Mouse (Mus musculus): Measurements from ENCODE around the gene Heatr5a. TPM values are rescaled to one million over a fixed set of nuclear protein-coding genes. Genes with fewer than 3 reads are reported as not detected.

The Heatr5a gene
- polyA plus RNA-seq, 1 experiment = not detected

DNA sequence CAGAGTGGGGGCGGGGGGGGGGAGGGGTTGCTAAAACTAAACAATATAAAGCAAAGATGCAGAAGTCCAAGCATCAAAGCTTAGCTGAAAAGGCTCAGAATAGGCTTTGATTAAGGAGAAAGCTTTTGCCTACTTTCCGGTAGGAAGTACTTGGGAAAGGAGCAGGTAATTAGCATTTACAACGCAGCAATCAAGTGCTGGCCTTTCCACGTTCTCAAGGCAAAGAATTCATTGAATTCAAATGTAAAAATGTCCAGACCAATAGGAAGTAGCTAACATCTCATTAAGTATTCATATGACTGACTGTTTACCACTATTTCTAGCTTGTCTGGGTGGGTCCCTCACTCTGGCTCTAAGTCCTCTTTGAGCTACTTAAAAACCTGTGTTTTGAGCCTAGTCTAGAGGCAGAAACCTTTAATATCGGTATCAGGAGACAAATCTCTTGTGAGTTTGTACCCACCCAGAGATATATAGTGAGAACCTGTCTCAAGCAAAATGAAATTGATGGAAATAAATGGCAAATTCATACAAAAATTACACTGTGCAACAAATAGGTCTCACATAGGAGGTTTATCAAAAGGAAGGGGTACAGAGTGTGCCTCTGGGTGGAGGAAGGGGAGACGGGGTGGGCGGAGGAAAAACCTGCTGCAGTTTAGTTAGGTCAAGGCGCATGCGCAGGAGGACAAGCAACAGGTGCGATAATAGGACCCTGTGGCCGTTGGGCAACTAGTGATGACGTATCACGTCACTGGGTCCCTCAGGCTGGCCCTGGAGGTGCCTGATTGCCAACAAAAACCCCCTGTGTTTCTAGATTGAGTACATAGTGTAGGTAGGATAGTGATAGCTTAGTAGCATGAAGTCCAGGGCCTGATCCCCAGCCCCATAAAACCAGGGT lies 112.7 kb downstream of the Heatr5a start:
- Histone ChIP-seq H3K4me1 (ENCODE audit: control insufficient read depth, insufficient read depth, low read length) (no peaks in the 10 kb centered on the region), H3K27ac (ENCODE audit: insufficient read depth, low read depth, low read length) (no peak overlapping the region), H3K4me3 (ENCODE audit: insufficient read depth, low read depth, low read length) (no peak overlapping the region)
- 66% methylated on average over 13 of the region's 13 CpGs for WGBS
- no peak for TF ChIP-seq CTCF (IDR thresholded peaks at IDR 0.05; ENCODE audit: insufficient read depth, low read depth, low read length)
- TF ChIP-seq POLR2A (IDR thresholded peaks at IDR 0.05; ENCODE audit: insufficient read depth, low read depth, low read length) = no peak

DNA sequence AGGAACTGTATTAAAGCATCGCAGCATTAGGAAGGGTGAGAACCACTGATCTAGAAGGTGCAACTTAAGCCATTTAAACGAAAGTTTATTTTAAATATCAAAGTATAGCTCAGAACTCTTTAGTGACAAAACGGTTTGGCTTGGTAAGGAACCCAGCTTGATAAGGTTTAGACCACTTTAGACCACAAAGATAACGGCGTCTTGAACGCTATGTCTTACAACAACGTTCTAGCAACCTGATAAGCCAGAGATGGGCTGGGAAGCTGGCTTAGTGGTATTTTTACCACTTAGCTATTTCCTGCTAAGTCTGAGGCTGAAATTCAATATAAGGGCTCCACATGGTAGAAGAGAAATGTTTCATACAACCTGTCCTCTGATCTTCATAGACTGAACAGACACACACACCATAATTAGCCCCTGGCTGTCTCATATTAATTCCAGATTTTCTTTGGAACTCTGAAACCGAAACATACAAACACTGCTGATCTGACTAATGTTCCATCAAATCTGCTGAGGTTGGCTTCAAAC lies 114.3 kb downstream of the Heatr5a start:
- no peak for TF ChIP-seq CTCF (IDR thresholded peaks at IDR 0.05; ENCODE audit: insufficient read depth, low read depth, low read length)
- TF ChIP-seq POLR2A (IDR thresholded peaks at IDR 0.05; ENCODE audit: insufficient read depth, low read depth, low read length) = no peak
- H3K4me1 ChIP-seq (ENCODE audit: control insufficient read depth, insufficient read depth, low read length) = no peaks in the 10 kb centered on the region
- WGBS = 93% methylated on average over 8 of the region's 8 CpGs

DNA sequence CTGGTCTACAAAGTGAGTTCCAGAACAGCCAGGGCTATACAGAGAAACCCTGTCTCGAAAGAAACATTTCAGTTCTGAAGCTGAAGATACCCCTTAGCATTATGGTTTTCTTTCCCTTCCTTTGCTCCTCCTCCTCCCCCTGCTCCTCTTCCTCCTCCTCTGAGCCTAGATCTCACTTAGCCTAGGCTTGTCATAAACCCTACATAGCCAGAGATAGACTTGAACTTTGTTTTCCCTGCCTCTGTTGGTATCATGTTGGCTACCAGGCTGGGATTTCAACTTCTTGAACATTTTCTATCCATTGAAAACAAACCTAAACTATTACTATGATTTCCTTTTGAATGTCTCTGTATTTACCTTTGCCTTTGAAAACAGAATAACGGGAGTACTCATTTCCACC lies 115.2 kb downstream of the Heatr5a start:
- no peak overlapping the region for H3K27ac ChIP-seq (ENCODE audit: insufficient read depth, low read depth, low read length)
- TF ChIP-seq POLR2A (IDR thresholded peaks at IDR 0.05; ENCODE audit: insufficient read depth, low read depth, low read length) (no peak), CTCF (IDR thresholded peaks at IDR 0.05; ENCODE audit: insufficient read depth, low read depth, low read length) (no peak)
- H3K4me1 ChIP-seq (ENCODE audit: control insufficient read depth, insufficient read depth, low read length) = no peaks in the 10 kb centered on the region
- no peak overlapping the region for H3K4me3 ChIP-seq (ENCODE audit: insufficient read depth, low read depth, low read length)
- 85% methylated on average over 2 of the region's 2 CpGs for WGBS

More for the DNA sequence above, 114.3 kb downstream of the Heatr5a start:
- H3K27ac ChIP-seq (ENCODE audit: insufficient read depth, low read depth, low read length) = no peak overlapping the region
- H3K4me3 ChIP-seq (ENCODE audit: insufficient read depth, low read depth, low read length) = no peak overlapping the region

DNA sequence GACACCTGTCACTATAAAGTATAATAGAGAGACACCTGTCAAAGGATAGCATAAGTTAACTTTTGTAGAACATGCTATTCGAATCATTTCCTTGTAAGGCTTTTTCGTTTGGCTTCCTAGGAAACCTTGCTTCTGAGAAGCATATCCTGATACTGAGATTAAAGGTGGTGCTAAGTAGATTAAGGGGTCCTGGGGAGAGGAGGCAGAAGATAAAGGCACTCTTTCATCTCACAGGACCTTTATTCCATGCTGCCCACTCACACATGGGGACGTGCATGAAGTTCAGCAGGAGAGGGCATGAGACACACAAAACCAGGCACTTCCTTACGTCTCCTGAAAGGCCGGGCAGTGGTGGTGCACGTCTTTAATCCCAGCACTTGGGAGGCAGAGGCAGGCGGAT lies 115.7 kb downstream of the Heatr5a start:
- Histone ChIP-seq H3K27ac (ENCODE audit: insufficient read depth, low read depth, low read length) (no peak overlapping the region), H3K4me3 (ENCODE audit: insufficient read depth, low read depth, low read length) (no peak overlapping the region), H3K4me1 (ENCODE audit: control insufficient read depth, insufficient read depth, low read length) (no peaks in the 10 kb centered on the region)
- TF ChIP-seq POLR2A (IDR thresholded peaks at IDR 0.05; ENCODE audit: insufficient read depth, low read depth, low read length) (no peak), CTCF (IDR thresholded peaks at IDR 0.05; ENCODE audit: insufficient read depth, low read depth, low read length) (no peak)
- 81% methylated on average over 7 of the region's 7 CpGs for WGBS

DNA sequence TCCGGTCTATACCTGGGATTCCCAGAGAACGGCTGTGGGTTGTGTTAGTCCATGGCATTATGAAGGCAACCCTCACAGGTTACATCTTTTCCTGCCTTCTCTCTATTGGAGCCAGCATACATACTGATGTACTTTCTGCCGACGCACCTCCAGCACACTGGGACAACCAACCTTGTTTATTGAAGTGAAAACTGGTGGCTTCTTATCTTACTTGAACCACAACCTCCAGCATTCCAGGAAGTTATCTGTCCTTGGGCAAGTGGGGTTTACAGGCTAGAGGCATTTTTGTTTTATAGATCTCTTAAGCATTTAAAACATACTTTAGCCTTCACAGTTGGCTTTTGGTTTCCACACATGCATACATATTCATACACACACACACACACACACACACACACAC lies 119.5 kb downstream of the Heatr5a start:
- Histone ChIP-seq H3K4me3 (ENCODE audit: insufficient read depth, low read depth, low read length) (no peak overlapping the region), H3K4me1 (ENCODE audit: control insufficient read depth, insufficient read depth, low read length) (no peaks in the 10 kb centered on the region), H3K27ac (ENCODE audit: insufficient read depth, low read depth, low read length) (no peak overlapping the region)
- TF ChIP-seq POLR2A (IDR thresholded peaks at IDR 0.05; ENCODE audit: insufficient read depth, low read depth, low read length) = no peak
- no peak for TF ChIP-seq CTCF (IDR thresholded peaks at IDR 0.05; ENCODE audit: insufficient read depth, low read depth, low read length)
- 91% methylated on average over 4 of the region's 4 CpGs for WGBS

DNA sequence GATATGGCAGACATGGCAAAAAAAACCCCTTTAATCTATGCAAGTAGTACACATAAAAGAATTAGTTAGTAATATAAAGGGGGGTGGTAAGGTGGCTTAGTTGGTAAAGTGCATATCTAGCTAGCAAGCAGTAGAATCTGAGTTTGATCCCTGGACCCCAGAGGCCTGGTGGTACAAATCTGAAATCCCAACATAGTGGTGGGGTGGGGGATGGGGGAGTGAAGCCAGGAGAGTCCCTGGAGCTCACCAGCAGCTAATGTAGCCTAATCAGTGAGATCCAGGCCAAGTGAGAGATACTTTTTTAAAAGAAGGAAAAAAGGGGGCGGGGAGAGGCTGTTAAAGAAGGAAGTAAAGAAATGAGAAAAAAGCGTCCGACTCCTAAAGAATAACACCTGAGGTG lies 120.0 kb downstream of the Heatr5a start:
- no peak overlapping the region for H3K27ac ChIP-seq (ENCODE audit: insufficient read depth, low read depth, low read length)
- 89% methylated on average over 3 of the region's 3 CpGs for WGBS
- TF ChIP-seq POLR2A (IDR thresholded peaks at IDR 0.05; ENCODE audit: insufficient read depth, low read depth, low read length) = no peak
- TF ChIP-seq CTCF (IDR thresholded peaks at IDR 0.05; ENCODE audit: insufficient read depth, low read depth, low read length) = no peak
- no peak overlapping the region for H3K4me3 ChIP-seq (ENCODE audit: insufficient read depth, low read depth, low read length)
- H3K4me1 ChIP-seq (ENCODE audit: control insufficient read depth, insufficient read depth, low read length) = no peaks in the 10 kb centered on the region

DNA sequence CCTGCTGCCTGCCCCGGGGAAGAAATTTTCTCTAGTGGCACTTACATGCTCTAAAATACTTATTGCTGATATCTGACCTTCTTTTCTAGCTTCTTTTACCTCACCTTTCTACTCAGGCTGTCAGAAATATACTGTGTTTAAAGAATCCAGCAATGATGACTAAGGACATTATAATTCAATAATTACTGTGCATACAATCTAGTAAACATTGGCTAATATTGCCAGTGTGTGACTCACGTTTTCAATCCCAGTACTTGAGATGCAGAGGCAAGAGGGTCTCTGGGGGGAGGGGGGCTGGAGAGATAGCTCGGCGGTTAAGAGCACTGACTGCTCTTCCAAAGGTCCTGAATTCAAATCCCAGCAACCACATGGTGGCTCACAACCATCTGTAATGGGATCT lies 120.8 kb downstream of the Heatr5a start:
- Histone ChIP-seq H3K4me3 (ENCODE audit: insufficient read depth, low read depth, low read length) (no peak overlapping the region), H3K27ac (ENCODE audit: insufficient read depth, low read depth, low read length) (no peak overlapping the region), H3K4me1 (ENCODE audit: control insufficient read depth, insufficient read depth, low read length) (no peaks in the 10 kb centered on the region)
- TF ChIP-seq POLR2A (IDR thresholded peaks at IDR 0.05; ENCODE audit: insufficient read depth, low read depth, low read length) (no peak), CTCF (IDR thresholded peaks at IDR 0.05; ENCODE audit: insufficient read depth, low read depth, low read length) (no peak)
- 90% methylated on average over 4 of the region's 4 CpGs for WGBS

DNA sequence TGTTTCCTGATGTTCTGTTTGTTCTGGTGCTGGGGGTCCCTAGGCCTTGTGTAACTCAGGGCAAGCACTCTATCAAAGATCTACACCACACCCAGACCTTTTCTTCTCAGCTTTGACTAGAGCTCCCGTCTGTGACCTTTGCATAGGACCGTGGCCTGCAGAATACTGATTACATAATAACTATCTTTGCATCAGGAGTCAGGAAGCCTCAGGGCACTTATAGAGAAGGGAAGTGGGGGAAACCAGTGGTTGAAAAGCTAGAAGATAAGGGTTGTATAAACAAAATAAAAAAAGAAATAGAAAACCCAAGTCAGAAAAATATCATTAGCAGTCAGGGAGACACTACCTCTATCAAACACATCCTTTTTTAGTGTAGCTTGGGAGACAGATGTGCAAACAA lies 121.2 kb downstream of the Heatr5a start:
- Histone ChIP-seq H3K4me3 (ENCODE audit: insufficient read depth, low read depth, low read length) (no peak overlapping the region), H3K4me1 (ENCODE audit: control insufficient read depth, insufficient read depth, low read length) (no peaks in the 10 kb centered on the region), H3K27ac (ENCODE audit: insufficient read depth, low read depth, low read length) (no peak overlapping the region)
- WGBS = 92% methylated on average over 2 of the region's 2 CpGs
- no peak for TF ChIP-seq CTCF (IDR thresholded peaks at IDR 0.05; ENCODE audit: insufficient read depth, low read depth, low read length)
- no peak for TF ChIP-seq POLR2A (IDR thresholded peaks at IDR 0.05; ENCODE audit: insufficient read depth, low read depth, low read length)

DNA sequence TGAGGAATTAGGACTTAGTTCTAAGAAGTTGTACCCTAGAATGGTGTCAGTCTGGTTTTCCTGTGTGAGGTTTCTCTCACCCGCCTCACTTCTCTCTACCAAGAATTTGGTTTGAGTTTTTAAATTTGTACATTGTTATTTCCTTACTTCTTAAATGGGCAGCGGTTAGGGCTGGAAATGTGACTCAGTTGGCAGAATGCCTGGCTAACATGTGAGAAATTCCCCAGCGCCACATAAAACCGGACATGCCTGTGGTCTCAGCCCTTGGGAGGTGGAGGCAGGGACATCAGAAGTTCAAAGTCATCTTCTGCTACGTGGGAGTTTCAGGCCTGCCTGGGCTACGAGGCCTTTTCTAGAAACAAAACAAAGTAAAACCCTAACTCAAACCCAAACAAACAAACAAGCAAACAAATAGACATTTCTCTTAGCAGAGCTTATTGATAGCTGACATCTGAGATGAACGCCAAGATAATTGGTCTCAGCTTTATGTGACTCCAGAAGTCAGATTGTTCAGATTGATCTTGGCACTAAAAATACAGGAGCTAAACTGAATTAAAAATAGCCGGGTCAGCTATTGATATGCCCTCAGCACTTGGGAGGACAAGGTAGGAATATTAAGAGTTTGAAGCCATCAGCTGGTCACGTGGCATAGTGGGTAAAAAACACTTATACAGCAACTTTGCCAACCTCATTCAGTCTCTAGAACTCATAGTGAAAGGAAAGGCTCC lies 123.0 kb downstream of the Heatr5a start:
- no peaks in the 10 kb centered on the region for H3K4me1 ChIP-seq (ENCODE audit: control insufficient read depth, insufficient read depth, low read length)
- TF ChIP-seq CTCF (IDR thresholded peaks at IDR 0.05; ENCODE audit: insufficient read depth, low read depth, low read length) = no peak
- no peak for TF ChIP-seq POLR2A (IDR thresholded peaks at IDR 0.05; ENCODE audit: insufficient read depth, low read depth, low read length)
- H3K27ac ChIP-seq (ENCODE audit: insufficient read depth, low read depth, low read length) = no peak overlapping the region
- no peak overlapping the region for H3K4me3 ChIP-seq (ENCODE audit: insufficient read depth, low read depth, low read length)
- WGBS = 80% methylated on average over 9 of the region's 9 CpGs

Measured in olfactory bulb, adult 2 months (tissue).